In genomic region chr7:19740269-19740668, GRCm38 (mm10) we compare ENCODE assay signal across 11 mouse cellular contexts. TPM values are rescaled to one million over a fixed set of nuclear protein-coding genes. Genes with fewer than 3 reads are reported as not detected.
DNase-seq lines count a peak whose midpoint lies in the region; ATAC-seq and TF ChIP-seq lines count a peak whose summit lies in the region.
"Had no signal": no experiment of that assay in that cellular context is flagged by ENCODE, and none has a peak within 500 bp of the region (broad histone marks: within the 10 kb centered on the region; RNA-seq: fewer than 3 reads in every experiment).

No protein-coding gene starts in this region.

- no peak overlapping the region for H3K4me2 ChIP-seq in hindbrain, postnatal 0 days (ENCODE audit: low read depth, low read length)
- no peak overlapping the region for H3K4me2 ChIP-seq in hindbrain, embryonic 12.5 days (replicated peaks)
- no peak overlapping the region for H3K4me2 ChIP-seq in midbrain, postnatal 0 days (ENCODE audit: low read depth, low read length, poor library complexity, severe bottlenecking)
- no peak overlapping the region for H3K4me2 ChIP-seq in midbrain, embryonic 16.5 days (ENCODE audit: low read length)
- H3K4me2 ChIP-seq: neural tube, embryonic 12.5 days had no signal

- no peaks in the 10 kb centered on the region for H3K4me1 ChIP-seq in hindbrain, postnatal 0 days (ENCODE audit: insufficient read depth, low read length)
- peaks cover 18% of the 10 kb centered on the region for H3K4me1 ChIP-seq in hindbrain, embryonic 12.5 days
- H3K4me1 ChIP-seq in midbrain, postnatal 0 days (ENCODE audit: insufficient read depth, low read length), result no peaks in the 10 kb centered on the region
- peaks cover 3% of the 10 kb centered on the region; the same call in 1 of the 2 replicates for H3K4me1 ChIP-seq in midbrain, embryonic 16.5 days (ENCODE audit: control insufficient read depth, insufficient read depth, low read length)

- no peak overlapping the region for H3K4me3 ChIP-seq in hindbrain, postnatal 0 days (ENCODE audit: low read length)
- no peak overlapping the region for H3K4me3 ChIP-seq in hindbrain, embryonic 12.5 days
- no peak overlapping the region for H3K4me3 ChIP-seq in midbrain, postnatal 0 days (ENCODE audit: low read depth, low read length)
- H3K4me3 ChIP-seq in midbrain, embryonic 16.5 days (ENCODE audit: low read depth, low read length), result no peak overlapping the region
- H3K4me3 ChIP-seq: hindbrain, embryonic 10.5 days; midbrain, embryonic 10.5 days; neural tube, embryonic 12.5 days had no signal

- no peak overlapping the region for H3K27ac ChIP-seq in hindbrain, postnatal 0 days
- H3K27ac ChIP-seq in hindbrain, embryonic 12.5 days, result no peak overlapping the region
- H3K27ac ChIP-seq in midbrain, postnatal 0 days (ENCODE audit: low read depth, low read length), result no peak overlapping the region
- no peak overlapping the region for H3K27ac ChIP-seq in midbrain, embryonic 16.5 days (ENCODE audit: low read length)
- H3K27ac ChIP-seq: midbrain, embryonic 10.5 days; neural tube, embryonic 12.5 days had no signal

- no peaks in the 10 kb centered on the region for H3K9me3 ChIP-seq in hindbrain, postnatal 0 days (ENCODE audit: low read length)
- H3K9me3 ChIP-seq in hindbrain, embryonic 12.5 days (replicated peaks), result no peaks in the 10 kb centered on the region
- H3K9me3 ChIP-seq in midbrain, postnatal 0 days (ENCODE audit: low read length), result no peaks in the 10 kb centered on the region
- no peaks in the 10 kb centered on the region for H3K9me3 ChIP-seq in midbrain, embryonic 16.5 days (replicated peaks; ENCODE audit: control insufficient read depth, low read length, poor library complexity, severe bottlenecking)
- H3K9me3 ChIP-seq: neural tube, embryonic 12.5 days had no signal

- peaks cover 17% of the 10 kb centered on the region; the same call in 1 of the 2 replicates for H3K36me3 ChIP-seq in hindbrain, postnatal 0 days (ENCODE audit: insufficient read depth, low read length)
- H3K36me3 ChIP-seq in hindbrain, embryonic 12.5 days, result peaks cover 38% of the 10 kb centered on the region
- H3K36me3 ChIP-seq in midbrain, postnatal 0 days (ENCODE audit: insufficient read depth, low read length), result peaks cover 20% of the 10 kb centered on the region
- H3K36me3 ChIP-seq in midbrain, embryonic 16.5 days (ENCODE audit: control insufficient read depth, insufficient read depth, low read length), result peaks cover 16% of the 10 kb centered on the region

- no peak overlapping the region for H3K9ac ChIP-seq in hindbrain, postnatal 0 days (replicated peaks; ENCODE audit: low read length)
- H3K9ac ChIP-seq in hindbrain, embryonic 12.5 days, result no peak overlapping the region
- H3K9ac ChIP-seq in midbrain, postnatal 0 days (replicated peaks; ENCODE audit: low read length, poor library complexity, severe bottlenecking), result no peak overlapping the region
- H3K9ac ChIP-seq in midbrain, embryonic 16.5 days (ENCODE audit: low read depth, low read length), result no peak overlapping the region
- H3K9ac ChIP-seq: neural tube, embryonic 12.5 days had no signal

- no peaks in the 10 kb centered on the region for H3K27me3 ChIP-seq in hindbrain, postnatal 0 days (ENCODE audit: insufficient read depth, low read length)
- no peaks in the 10 kb centered on the region for H3K27me3 ChIP-seq in hindbrain, embryonic 12.5 days
- H3K27me3 ChIP-seq in midbrain, postnatal 0 days (ENCODE audit: insufficient read depth, low read length), result no peaks in the 10 kb centered on the region
- no peaks in the 10 kb centered on the region for H3K27me3 ChIP-seq in midbrain, embryonic 16.5 days (ENCODE audit: control insufficient read depth, insufficient read depth, low read depth, low read length)
- H3K27me3 ChIP-seq: neural tube, embryonic 12.5 days had no signal

- DNase-seq in hindbrain, postnatal 0 days (ENCODE audit: low spot score), result no peak
- no peak for DNase-seq in midbrain, postnatal 0 days (ENCODE audit: low spot score)
- peak; percentile 82 for DNase-seq in R1 (ENCODE audit: low read depth, low spot score)
- DNase-seq in lung, postnatal 14 days, result peak; percentile 37
- no peak for DNase-seq in cerebellum, postnatal 36 days
- no peak for DNase-seq in cerebellum, adult 11-12 months

- peak; percentile 25 for TF ChIP-seq CTCF in hindbrain, postnatal 0 days (IDR thresholded peaks at IDR 0.05; ENCODE audit: low read depth)
- peak; percentile 25; the same call in 1 of the 2 replicates for TF ChIP-seq CTCF in midbrain, postnatal 0 days (IDR thresholded peaks at IDR 0.05)

- 93% methylated on average over 11 of the region's 11 CpGs for WGBS in hindbrain, postnatal 0 days
- WGBS in hindbrain, embryonic 12.5 days, result 92% methylated on average over 11 of the region's 11 CpGs
- WGBS in midbrain, postnatal 0 days, result 88% methylated on average over 11 of the region's 11 CpGs
- 94% methylated on average over 11 of the region's 11 CpGs for WGBS in midbrain, embryonic 16.5 days

- ATAC-seq in hindbrain, postnatal 0 days, result no peak
- ATAC-seq in hindbrain, embryonic 12.5 days (ENCODE audit: low FRiP score), result no peak
- no peak for ATAC-seq in midbrain, postnatal 0 days (ENCODE audit: low FRiP score)
- ATAC-seq in midbrain, embryonic 16.5 days, result no peak

RNA-seq across cellular contexts. Expression of gene Nectin2, which starts 10.0 kb away (rescaled TPM):
- 68.9 and 76.5 TPM in 2 replicates for total RNA-seq in hindbrain, postnatal 0 days (2014; rRNA removed)
- polyA plus RNA-seq in hindbrain, postnatal 0 days (2015; fragmentation: Nextera tagmentation; extraction: Ambion mirVana), result 55.6 and 57.5 TPM in 2 replicates
- 60.8 and 67.1 TPM in 2 replicates for polyA plus RNA-seq in hindbrain, embryonic 12.5 days (2016; fragmentation: Nextera tagmentation; extraction: Ambion mirVana)
- total RNA-seq in midbrain, postnatal 0 days (2014; rRNA removed), result 62.6 and 75.3 TPM in 2 replicates
- polyA plus RNA-seq in midbrain, postnatal 0 days (2015; fragmentation: Nextera tagmentation; extraction: Ambion mirVana), result 55.3 and 62.6 TPM in 2 replicates
- 55.3 and 56.7 TPM in 2 replicates for polyA plus RNA-seq in midbrain, embryonic 16.5 days (2015; fragmentation: Nextera tagmentation; extraction: Ambion mirVana)

RNA-seq across cellular contexts. Expression of gene Tomm40, which starts 25.0 kb away (rescaled TPM):
- 147 and 151 TPM in 2 replicates for total RNA-seq in hindbrain, postnatal 0 days (2014; rRNA removed)
- 172 and 173 TPM in 2 replicates for polyA plus RNA-seq in hindbrain, postnatal 0 days (2015; fragmentation: Nextera tagmentation; extraction: Ambion mirVana)
- polyA plus RNA-seq in hindbrain, embryonic 12.5 days (2016; fragmentation: Nextera tagmentation; extraction: Ambion mirVana), result 136 and 138 TPM in 2 replicates
- total RNA-seq in midbrain, postnatal 0 days (2014; rRNA removed), result 122 and 133 TPM in 2 replicates
- polyA plus RNA-seq in midbrain, postnatal 0 days (2015; fragmentation: Nextera tagmentation; extraction: Ambion mirVana), result 160 and 161 TPM in 2 replicates
- 113 and 118 TPM in 2 replicates for polyA plus RNA-seq in midbrain, embryonic 16.5 days (2015; fragmentation: Nextera tagmentation; extraction: Ambion mirVana)

RNA-seq across cellular contexts. Expression of gene Bcam, which starts 30.5 kb away (rescaled TPM):
- total RNA-seq in hindbrain, postnatal 0 days (2014; rRNA removed), result 43.2 and 50.7 TPM in 2 replicates
- 29.0 and 30.7 TPM in 2 replicates for polyA plus RNA-seq in hindbrain, postnatal 0 days (2015; fragmentation: Nextera tagmentation; extraction: Ambion mirVana)
- polyA plus RNA-seq in hindbrain, embryonic 12.5 days (2016; fragmentation: Nextera tagmentation; extraction: Ambion mirVana), result 21.0 and 25.1 TPM in 2 replicates
- 32.6 and 33.5 TPM in 2 replicates for total RNA-seq in midbrain, postnatal 0 days (2014; rRNA removed)
- polyA plus RNA-seq in midbrain, postnatal 0 days (2015; fragmentation: Nextera tagmentation; extraction: Ambion mirVana), result 18.7 and 22.0 TPM in 2 replicates
- 10.5 and 14.0 TPM in 2 replicates for polyA plus RNA-seq in midbrain, embryonic 16.5 days (2015; fragmentation: Nextera tagmentation; extraction: Ambion mirVana)

RNA-seq across cellular contexts. Expression of gene Apoe, which starts 41.3 kb away (rescaled TPM):
- total RNA-seq in hindbrain, postnatal 0 days (2014; rRNA removed), result 2,123 and 2,525 TPM in 2 replicates
- polyA plus RNA-seq in hindbrain, postnatal 0 days (2015; fragmentation: Nextera tagmentation; extraction: Ambion mirVana), result 3,307 and 3,685 TPM in 2 replicates
- 228 and 246 TPM in 2 replicates for polyA plus RNA-seq in hindbrain, embryonic 12.5 days (2016; fragmentation: Nextera tagmentation; extraction: Ambion mirVana)
- total RNA-seq in midbrain, postnatal 0 days (2014; rRNA removed), result 1,618 and 2,613 TPM in 2 replicates
- polyA plus RNA-seq in midbrain, postnatal 0 days (2015; fragmentation: Nextera tagmentation; extraction: Ambion mirVana), result 2,139 and 2,488 TPM in 2 replicates
- polyA plus RNA-seq in midbrain, embryonic 16.5 days (2015; fragmentation: Nextera tagmentation; extraction: Ambion mirVana), result 350 and 686 TPM in 2 replicates

RNA-seq across cellular contexts. Expression of gene Apoc1, which starts 47.8 kb away (rescaled TPM):
- 1.5 and 2.3 TPM in 2 replicates for total RNA-seq in hindbrain, postnatal 0 days (2014; rRNA removed)
- polyA plus RNA-seq in hindbrain, postnatal 0 days (2015; fragmentation: Nextera tagmentation; extraction: Ambion mirVana), result 13.9 and 14.2 TPM in 2 replicates
- 3.8 and 4.7 TPM in 2 replicates for polyA plus RNA-seq in hindbrain, embryonic 12.5 days (2016; fragmentation: Nextera tagmentation; extraction: Ambion mirVana)
- 3.6 and 5.1 TPM in 2 replicates for total RNA-seq in midbrain, postnatal 0 days (2014; rRNA removed)
- 7.9 and 9.0 TPM in 2 replicates for polyA plus RNA-seq in midbrain, postnatal 0 days (2015; fragmentation: Nextera tagmentation; extraction: Ambion mirVana)
- polyA plus RNA-seq in midbrain, embryonic 16.5 days (2015; fragmentation: Nextera tagmentation; extraction: Ambion mirVana), result 0.96 and 1.0 TPM in 2 replicates

Comparison
In these comparisons a context has a peak if more than half of its experiments do, and no peak if none do; other contexts are left out.
1. DNase-seq: peak in R1 (single experiment) and lung, postnatal 14 days (single experiment); none in hindbrain, postnatal 0 days (single experiment), midbrain, postnatal 0 days (single experiment), cerebellum, postnatal 36 days (0 of 2) and cerebellum, adult 11-12 months (single experiment).